Comparison of ENCODE assay signal across 8 mouse cellular contexts in the genomic region with DNA sequence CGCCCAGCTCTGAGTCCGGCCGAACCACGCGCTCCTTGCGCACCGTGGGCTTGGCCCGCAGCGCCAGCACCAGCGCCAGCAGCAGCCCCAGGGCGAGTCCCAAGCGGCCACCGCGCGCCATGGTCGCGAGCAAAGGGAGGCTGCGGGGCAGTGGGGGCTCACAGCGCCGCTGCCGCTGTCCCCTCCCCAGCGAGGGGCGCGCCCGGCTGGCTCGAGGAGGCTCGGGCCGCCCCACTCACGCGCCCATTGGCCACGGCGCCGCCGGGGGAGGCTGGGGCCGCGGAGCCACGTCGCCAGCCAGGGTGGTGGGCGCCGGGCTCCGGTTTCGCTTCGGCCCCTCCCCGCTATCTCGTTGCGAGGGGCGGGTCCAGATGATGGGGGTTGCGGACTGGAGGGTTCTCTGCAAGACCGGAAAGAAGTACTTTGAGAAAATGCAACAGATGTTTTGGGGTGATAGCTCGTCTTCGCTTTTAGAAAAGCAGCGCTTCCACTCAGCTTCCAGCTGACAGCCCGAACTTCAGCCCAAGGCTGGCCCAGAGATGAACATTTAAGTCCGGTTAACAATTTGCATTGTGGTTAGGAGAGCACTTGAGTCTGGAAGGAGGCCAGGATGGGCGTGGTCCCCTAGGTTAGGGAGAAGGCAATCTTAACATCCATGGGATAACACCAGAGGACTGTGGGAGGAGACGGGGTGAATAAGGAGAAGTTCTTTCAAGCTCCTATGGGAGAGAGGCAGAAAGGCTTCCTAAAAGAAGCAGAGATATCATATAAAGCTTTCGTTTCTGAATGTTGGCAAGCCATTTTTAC. TPM values are rescaled to one million over a fixed set of nuclear protein-coding genes. Genes with fewer than 3 reads are reported as not detected.
DNase-seq lines count a peak whose midpoint lies in the region; ATAC-seq and TF ChIP-seq lines count a peak whose summit lies in the region.

A gene (minus strand): TSS at position 235 of the 807 bp plus-strand sequence.

- peaks cover 23% of the 10 kb centered on the region for H3K36me3 ChIP-seq in embryonic facial prominence, embryonic 10.5 days (replicated peaks)
- no peaks in the 10 kb centered on the region for H3K36me3 ChIP-seq in intestine, embryonic 16.5 days (ENCODE audit: control insufficient read depth, insufficient read depth, low read length)
- peaks cover 18% of the 10 kb centered on the region for H3K36me3 ChIP-seq in limb, embryonic 12.5 days
- no peaks in the 10 kb centered on the region for H3K36me3 ChIP-seq in midbrain, embryonic 14.5 days (ENCODE audit: control insufficient read depth, insufficient read depth, low read length)
- peaks cover 1% of the 10 kb centered on the region; the same call in 1 of the 2 replicates for H3K36me3 ChIP-seq in spleen, adult 2 months (ENCODE audit: control insufficient read depth, insufficient read depth, low read length)

- DNase-seq in layer of hippocampus, adult 11-12 months (ENCODE audit: low spot score) = peak; percentile 23
- no peak for DNase-seq in layer of hippocampus, adult 9-10 months (ENCODE audit: low spot score)
- DNase-seq in embryonic facial prominence, embryonic 10.5 days (ENCODE audit: low spot score) = peak; percentile 93
- DNase-seq in gonadal fat pad, adult 2 months (ENCODE audit: low read depth) = no peak
- peak; percentile 79 for DNase-seq in midbrain, embryonic 14.5 days
- peak; percentile 22 to 53 for DNase-seq in spleen, adult 2 months (ENCODE audit: low read depth in 1 of 2, low spot score in 2 of 2)

- ATAC-seq in intestine, embryonic 16.5 days = peak; percentile 94
- ATAC-seq in limb, embryonic 12.5 days (ENCODE audit: insufficient number of reproducible peaks, insufficient read depth, low FRiP score, low TSS enrichment, low read depth) = peak; percentile 95
- peak; percentile 83 for ATAC-seq in midbrain, embryonic 14.5 days (ENCODE audit: low FRiP score, low TSS enrichment)

- peaks cover 32% of the 10 kb centered on the region for H3K4me1 ChIP-seq in embryonic facial prominence, embryonic 10.5 days
- peaks cover 20% of the 10 kb centered on the region for H3K4me1 ChIP-seq in intestine, embryonic 16.5 days (ENCODE audit: control insufficient read depth, insufficient read depth, low read length)
- peaks cover 21% of the 10 kb centered on the region for H3K4me1 ChIP-seq in limb, embryonic 12.5 days (replicated peaks)
- H3K4me1 ChIP-seq in midbrain, embryonic 14.5 days (ENCODE audit: control insufficient read depth, insufficient read depth, low read length) = peaks cover 7% of the 10 kb centered on the region; the same call in 1 of the 2 replicates
- no peaks in the 10 kb centered on the region; the same call in 1 of the 2 replicates for H3K4me1 ChIP-seq in spleen, adult 2 months (ENCODE audit: control insufficient read depth, insufficient read depth, insufficient read length)

- TF ChIP-seq POLR2A in spleen, adult 2 months (IDR thresholded peaks at IDR 0.05; ENCODE audit: low read depth, low read length) = no peak

- H3K27me3 ChIP-seq in embryonic facial prominence, embryonic 10.5 days (replicated peaks; ENCODE audit: low read depth, poor library complexity, severe bottlenecking) = peaks cover 12% of the 10 kb centered on the region; the same call in 1 of the 2 replicates
- H3K27me3 ChIP-seq in intestine, embryonic 16.5 days (replicated peaks; ENCODE audit: control insufficient read depth, insufficient read depth, low read length) = no peaks in the 10 kb centered on the region
- H3K27me3 ChIP-seq in limb, embryonic 12.5 days = no peaks in the 10 kb centered on the region
- H3K27me3 ChIP-seq in midbrain, embryonic 14.5 days (ENCODE audit: control insufficient read depth, insufficient read depth, low read length) = peaks cover 7% of the 10 kb centered on the region
- no peaks in the 10 kb centered on the region for H3K27me3 ChIP-seq in spleen, adult 2 months (ENCODE audit: control insufficient read depth, insufficient read depth, low read length)

- H3K9ac ChIP-seq in intestine, embryonic 16.5 days (ENCODE audit: low read depth, low read length) = peak within 1 kb of the TSS; percentile 92
- peak within 1 kb of the TSS; percentile 96 for H3K9ac ChIP-seq in limb, embryonic 12.5 days (replicated peaks)
- H3K9ac ChIP-seq in midbrain, embryonic 14.5 days (replicated peaks; ENCODE audit: low read length) = peak within 1 kb of the TSS; percentile 69

- peak within 1 kb of the TSS; percentile 90 for H3K4me3 ChIP-seq in embryonic facial prominence, embryonic 10.5 days
- peak within 1 kb of the TSS; percentile 83 for H3K4me3 ChIP-seq in intestine, embryonic 16.5 days (ENCODE audit: low read length)
- H3K4me3 ChIP-seq in limb, embryonic 12.5 days (replicated peaks) = peak within 1 kb of the TSS; percentile 81
- peak within 1 kb of the TSS; percentile 63 for H3K4me3 ChIP-seq in midbrain, embryonic 14.5 days (replicated peaks; ENCODE audit: low read depth, low read length)
- peak within 1 kb of the TSS; percentile 68 for H3K4me3 ChIP-seq in spleen, adult 2 months (ENCODE audit: extremely low read depth, insufficient read depth, insufficient read length)

- peak within 1 kb of the TSS; percentile 97 for H3K27ac ChIP-seq in embryonic facial prominence, embryonic 10.5 days (replicated peaks)
- H3K27ac ChIP-seq in intestine, embryonic 16.5 days (ENCODE audit: low read length) = peak within 1 kb of the TSS; percentile 96
- H3K27ac ChIP-seq in limb, embryonic 12.5 days = peak within 1 kb of the TSS; percentile 97
- H3K27ac ChIP-seq in midbrain, embryonic 14.5 days (replicated peaks; ENCODE audit: low read depth, low read length) = peak within 1 kb of the TSS; percentile 62
- H3K27ac ChIP-seq in spleen, adult 2 months (ENCODE audit: insufficient read depth, low read length) = peak within 1 kb of the TSS; percentile 70

- TF ChIP-seq CTCF in spleen, adult 2 months (IDR thresholded peaks at IDR 0.05; ENCODE audit: extremely low read depth, insufficient read depth, insufficient read length, insufficient replicate concordance) = no peak

- no peaks in the 10 kb centered on the region for H3K9me3 ChIP-seq in embryonic facial prominence, embryonic 10.5 days
- no peaks in the 10 kb centered on the region for H3K9me3 ChIP-seq in intestine, embryonic 16.5 days (ENCODE audit: control insufficient read depth, low read length)
- H3K9me3 ChIP-seq in limb, embryonic 12.5 days = no peaks in the 10 kb centered on the region
- H3K9me3 ChIP-seq in midbrain, embryonic 14.5 days (ENCODE audit: control insufficient read depth, low read length) = no peaks in the 10 kb centered on the region

- under 1% methylated on average over 57 of the region's 57 CpGs for WGBS in embryonic facial prominence, embryonic 10.5 days
- under 1% methylated on average over 54 of the region's 57 CpGs for whole genome bisulfite sequencing in intestine, embryonic 16.5 days
- under 1% methylated on average over 56 of the region's 57 CpGs for WGBS in limb, embryonic 12.5 days
- WGBS in midbrain, embryonic 14.5 days = 2% methylated on average over 57 of the region's 57 CpGs
- whole genome bisulfite sequencing in spleen, adult 2 months = under 1% methylated on average over 57 of the region's 57 CpGs

- peak within 1 kb of the TSS; percentile 73 for H3K4me2 ChIP-seq in intestine, embryonic 16.5 days (ENCODE audit: low read depth, low read length)
- peak within 1 kb of the TSS; percentile 68 for H3K4me2 ChIP-seq in limb, embryonic 12.5 days
- H3K4me2 ChIP-seq in midbrain, embryonic 14.5 days (ENCODE audit: low read length) = peak within 1 kb of the TSS; percentile 99

RNA-seq across cellular contexts. Expression of the gene that starts here (rescaled TPM):
- 114 and 116 TPM in 2 replicates for polyA plus RNA-seq in embryonic facial prominence, embryonic 10.5 days (2016; fragmentation: Nextera tagmentation; extraction: Ambion mirVana)
- polyA plus RNA-seq in gonadal fat pad, adult 2 months (2012; rRNA removed) = 80.8 and 121 TPM in 2 replicates
- polyA plus RNA-seq in intestine, embryonic 16.5 days (2015; fragmentation: Nextera tagmentation; extraction: Ambion mirVana) = 94.6 and 104 TPM in 2 replicates
- 171 and 176 TPM in 2 replicates for polyA plus RNA-seq in limb, embryonic 12.5 days (2016; fragmentation: Nextera tagmentation; extraction: Ambion mirVana)
- 20.4 and 42.8 TPM in 2 replicates for polyA plus RNA-seq in midbrain, embryonic 14.5 days (2014; fragmentation: Nextera tagmentation; extraction: Ambion mirVana)
- 5.1 and 7.3 TPM in 2 replicates for polyA plus RNA-seq in spleen, adult 2 months (2012; rRNA removed)

Comparison
In these comparisons a context has a peak if more than half of its experiments do, and no peak if none do; other contexts are left out.
1. DNase-seq: peak in layer of hippocampus, adult 11-12 months (single experiment), embryonic facial prominence, embryonic 10.5 days (single experiment), midbrain, embryonic 14.5 days (single experiment) and spleen, adult 2 months (2 of 2); none in layer of hippocampus, adult 9-10 months (single experiment) and gonadal fat pad, adult 2 months (single experiment).
2. Peak in every context shown above with its lines, with median percentiles within 50 percentile points of each other: H3K27ac ChIP-seq, H3K4me3 ChIP-seq, ATAC-seq, H3K4me2 ChIP-seq and H3K9ac ChIP-seq.